Mouse (Mus musculus): ENCODE results near the gene Lipn. TPM values are rescaled to one million over a fixed set of nuclear protein-coding genes. Genes with fewer than 3 reads are reported as not detected.

The Lipn gene
- total RNA-seq (2021): not detected
- long read RNA-seq, experiment 1: 0 reads
- long read RNA-seq, experiment 2: 0 reads

GRCm38 (mm10) chr19:34066779-34067472 lies at the start of gene Lipn:
TSS of gene Lipn (plus strand) at chr19:34067358.
- no peak for DNase-seq (ENCODE audit: low spot score in 2 of 2)

GRCm38 (mm10) chr19:34021440-34022172 lies 45.6 kb upstream of the Lipn start:
- DNase-seq (ENCODE audit: low spot score in 2 of 2): no peak

- DNase-seq (ENCODE audit: low spot score in 2 of 2): no peak
Observed at GRCm38 (mm10) chr19:34022759-34023158, 44.4 kb upstream of the Lipn start.

- DNase-seq (ENCODE audit: low spot score in 2 of 2): no peak
Observed at GRCm38 (mm10) chr19:34039731-34040130, 27.4 kb upstream of the Lipn start.

GRCm38 (mm10) chr19:34043008-34043407 lies 24.1 kb upstream of the Lipn start:
- DNase-seq (ENCODE audit: low spot score in 2 of 2): no peak

DNA sequence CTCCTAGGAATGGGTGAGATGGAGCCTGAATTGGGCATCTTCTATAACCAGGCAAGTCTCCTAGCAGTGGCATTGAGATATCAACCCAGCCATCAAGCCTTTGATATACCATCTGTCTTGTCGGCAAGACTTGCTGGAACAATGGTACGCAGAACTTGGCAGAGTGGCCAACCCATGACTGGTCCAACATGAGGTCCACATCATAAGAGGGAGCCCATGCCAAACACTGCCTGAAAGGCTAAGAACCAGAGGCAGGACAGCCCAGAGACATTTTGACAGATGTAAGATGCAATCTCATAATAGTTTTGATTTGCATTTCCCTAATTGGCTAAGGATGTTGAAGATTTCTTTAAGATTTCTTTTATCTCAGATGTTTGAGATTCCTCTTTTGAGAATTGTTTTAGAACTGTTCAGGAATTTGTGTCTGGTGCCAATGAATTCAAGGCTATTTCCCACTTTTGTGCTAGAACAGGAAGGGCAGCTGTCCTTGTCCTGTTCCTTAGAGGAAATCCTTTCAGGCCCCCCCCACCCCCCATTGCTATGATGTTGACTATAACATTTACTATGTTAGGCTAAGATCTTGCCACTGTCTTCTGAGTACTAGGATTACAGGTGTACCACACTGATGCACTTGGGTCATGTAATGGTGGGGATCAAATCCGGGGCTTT lies 17.7 kb upstream of the Lipn start:
- DNase-seq (ENCODE audit: low spot score in 2 of 2): no peak

DNA sequence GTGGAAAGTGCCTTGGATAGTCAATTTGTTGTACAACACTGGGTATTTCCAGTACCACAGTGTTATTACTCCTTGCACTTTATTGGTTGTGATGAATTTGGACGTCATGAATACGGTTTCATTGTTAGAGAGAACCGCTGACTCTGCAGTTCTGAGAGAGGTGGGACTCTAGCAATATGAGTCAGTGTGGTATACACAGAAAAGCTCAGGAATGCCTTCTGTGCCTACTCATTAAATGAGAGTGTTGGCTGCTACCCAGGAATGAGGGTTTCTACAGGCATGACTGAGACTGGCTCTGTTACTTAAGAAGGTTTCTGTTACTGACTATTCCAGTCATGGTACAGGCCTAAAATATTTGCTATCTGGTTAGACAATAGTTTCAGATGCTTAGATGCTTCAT lies 15.7 kb upstream of the Lipn start:
- DNase-seq (ENCODE audit: low spot score in 2 of 2): no peak

DNA sequence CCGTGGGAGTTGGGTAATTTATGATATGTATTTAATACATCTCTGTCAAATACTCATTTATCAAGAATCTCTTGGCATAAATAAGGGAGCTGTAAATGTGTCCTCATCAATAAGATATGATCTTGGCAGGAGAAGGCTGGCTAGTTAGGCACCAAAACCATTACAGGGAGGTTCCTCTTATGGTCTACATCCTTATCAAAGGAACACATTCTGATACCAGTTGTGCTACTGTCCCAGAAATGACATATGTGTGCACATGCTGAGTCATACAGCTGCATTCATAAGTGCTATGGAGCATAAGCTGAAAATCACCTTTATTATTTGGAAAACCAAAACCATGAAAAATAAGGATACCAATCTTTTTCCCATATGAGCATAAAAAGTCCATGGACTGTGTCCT lies 3.6 kb upstream of the Lipn start:
- no peak for DNase-seq (ENCODE audit: low spot score in 2 of 2)

DNA sequence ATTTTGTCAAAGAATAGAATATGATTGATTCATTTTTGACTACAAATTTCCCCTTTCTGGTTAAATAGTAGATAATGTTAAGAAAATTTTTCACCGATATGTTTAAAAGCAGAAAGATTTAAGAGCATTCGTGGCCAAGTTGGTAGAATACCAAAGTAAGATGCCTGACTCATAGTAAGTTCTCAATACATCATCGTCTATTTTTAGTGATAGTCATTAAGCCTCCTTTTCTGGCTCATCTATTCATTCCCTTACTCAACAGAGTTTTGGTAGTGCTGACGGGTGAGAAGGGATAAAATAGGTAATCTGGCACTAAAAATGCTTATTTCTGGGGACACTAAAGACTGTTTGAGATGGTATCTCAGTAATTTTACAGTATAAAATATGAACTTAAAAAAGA lies 3.1 kb upstream of the Lipn start:
- no peak for DNase-seq (ENCODE audit: low spot score in 2 of 2)

DNA sequence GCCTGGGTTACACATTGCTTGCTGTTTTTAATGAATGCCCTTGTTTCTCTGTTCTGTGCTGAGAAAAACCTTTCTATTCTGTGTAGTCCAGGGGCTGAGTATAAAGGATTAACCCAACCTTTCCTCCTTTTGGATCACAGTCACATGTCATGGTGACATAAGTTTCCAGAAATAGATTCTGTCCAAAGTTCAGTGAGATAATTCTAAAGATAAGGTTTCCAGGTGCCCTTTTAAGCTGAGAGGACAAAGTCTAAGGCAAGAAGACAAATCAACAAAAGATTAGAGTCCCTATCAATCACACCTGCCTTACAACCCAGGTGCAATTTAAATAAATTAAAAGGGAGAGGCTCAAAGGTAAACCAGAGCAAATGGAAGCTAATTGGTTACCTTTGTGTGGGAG lies 7.1 kb downstream of the Lipn start:
- no peak for DNase-seq (ENCODE audit: low spot score in 2 of 2)

DNA sequence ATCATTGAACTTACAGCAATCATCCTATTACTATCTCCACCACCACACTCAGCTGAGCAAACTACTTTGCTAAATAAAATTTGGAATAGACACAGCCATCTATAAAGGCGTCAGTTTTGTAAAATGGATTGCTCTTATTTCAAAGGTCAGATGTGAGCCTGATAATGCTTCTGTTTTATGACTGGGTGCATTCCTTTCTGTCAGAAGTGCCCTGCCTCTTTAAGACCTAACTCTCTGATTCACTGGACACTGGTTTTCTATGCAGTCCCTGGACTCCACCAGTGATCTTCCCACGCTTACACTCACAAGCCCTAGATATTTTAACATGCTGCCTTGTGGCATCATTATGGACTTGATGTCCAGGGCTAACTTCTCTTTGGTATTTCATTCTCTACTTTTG lies 11.0 kb downstream of the Lipn start:
- DNase-seq (ENCODE audit: low spot score in 2 of 2): no peak

DNA sequence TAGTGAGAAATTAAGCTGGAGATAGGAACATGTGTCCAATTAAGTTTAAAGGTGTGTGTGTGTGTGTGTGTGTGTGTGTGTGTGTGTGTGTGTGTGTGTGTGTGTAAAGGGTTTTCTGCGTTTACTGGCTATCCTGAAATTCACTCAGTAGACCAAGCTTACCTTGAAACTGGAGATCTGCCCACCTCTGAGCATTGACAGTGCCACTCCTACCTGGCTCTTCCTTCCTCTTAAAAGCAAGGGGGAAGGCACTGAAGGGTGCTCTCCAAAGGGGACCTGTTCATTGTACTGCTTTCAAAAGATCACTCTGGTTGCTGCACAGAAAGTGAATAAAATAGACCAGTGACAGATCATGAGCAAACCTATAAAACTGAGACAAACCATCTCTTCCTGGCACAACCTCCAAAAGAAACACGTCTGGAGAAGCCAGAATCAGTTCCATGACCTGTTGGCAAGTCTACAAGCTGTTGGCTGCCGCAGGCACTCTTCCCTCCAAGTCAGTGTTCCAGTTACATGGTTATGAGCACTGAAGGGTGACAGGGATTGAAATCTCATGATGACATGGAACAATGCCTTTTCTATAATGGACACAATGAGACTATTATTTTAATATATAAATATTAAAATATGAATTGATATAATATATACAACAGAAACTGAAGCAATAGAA lies 22.0 kb downstream of the Lipn start:
- DNase-seq (ENCODE audit: low spot score in 2 of 2): no peak

GRCm38 (mm10) chr19:34095381-34095780 lies 28.2 kb downstream of the Lipn start:
- no peak for DNase-seq (ENCODE audit: low spot score in 2 of 2)

- DNase-seq (ENCODE audit: low spot score in 2 of 2): no peak
Observed at GRCm38 (mm10) chr19:34096228-34096627, 29.1 kb downstream of the Lipn start.

- no peak for DNase-seq (ENCODE audit: low spot score in 2 of 2)
Observed at GRCm38 (mm10) chr19:34100633-34101032, 33.5 kb downstream of the Lipn start, which contains the start of gene Lipm. TSS of gene Lipm (plus strand) at chr19:34100933.

DNA sequence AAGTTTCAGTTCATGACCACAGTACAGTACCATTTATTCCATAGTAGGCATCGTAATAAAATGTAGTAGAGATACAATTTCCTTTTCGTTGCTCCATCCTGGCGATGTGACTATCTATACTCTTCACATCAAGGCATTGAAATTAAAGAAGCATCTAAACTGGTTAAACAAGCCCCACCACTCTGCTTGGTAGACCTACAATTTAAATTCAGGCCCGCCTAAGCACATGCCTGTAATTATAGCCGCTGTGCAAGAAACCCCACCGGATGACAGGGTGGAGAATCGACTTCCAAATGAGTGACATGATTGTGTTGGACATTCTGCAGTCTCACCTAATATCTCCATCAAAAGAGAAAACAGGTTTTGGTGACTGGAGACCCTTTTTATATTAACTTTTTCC lies 34.7 kb downstream of the Lipn start:
- DNase-seq (ENCODE audit: low spot score in 2 of 2): no peak

DNA sequence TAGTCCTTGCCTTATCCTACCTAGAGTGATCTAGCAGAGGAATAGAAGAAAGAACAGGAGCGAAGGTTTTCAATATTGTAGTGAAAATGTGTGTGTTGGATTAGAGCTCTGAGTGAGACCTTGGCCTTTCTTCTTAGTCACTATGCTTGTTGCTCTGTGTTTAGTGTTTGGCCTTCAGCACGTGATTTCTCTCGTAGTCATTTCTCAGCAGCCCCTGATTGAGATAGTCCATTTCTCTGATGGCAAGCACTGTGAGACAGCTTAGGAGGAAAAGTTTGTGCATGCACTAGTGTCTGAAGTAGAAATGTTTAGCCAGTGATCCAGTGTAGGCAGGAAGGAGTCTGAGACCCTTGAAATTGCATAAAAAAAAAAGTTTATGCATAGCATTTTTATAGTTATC lies 37.7 kb downstream of the Lipn start:
- DNase-seq (ENCODE audit: low spot score in 2 of 2): no peak

GRCm38 (mm10) chr19:34119102-34119501 lies 51.9 kb downstream of the Lipn start:
- DNase-seq (ENCODE audit: low spot score in 2 of 2): no peak

DNA sequence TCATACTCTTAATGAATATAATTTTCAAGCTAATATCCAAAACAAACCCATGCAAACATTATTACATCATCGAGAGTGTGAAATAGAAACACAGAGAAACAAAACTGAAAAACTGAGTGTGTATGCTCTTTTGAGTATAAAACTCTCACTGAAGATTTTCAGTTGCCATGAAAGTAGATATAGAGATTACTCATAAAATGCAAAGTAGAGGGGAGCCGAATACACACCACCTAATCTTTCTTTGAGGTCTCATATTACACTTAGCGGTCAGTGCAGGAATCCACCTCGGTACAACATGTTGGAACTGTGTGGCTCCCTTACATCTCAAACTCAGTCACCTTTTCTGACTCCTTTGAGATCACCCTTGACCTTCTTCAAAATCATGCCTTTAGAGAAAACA lies 52.5 kb downstream of the Lipn start:
- DNase-seq (ENCODE audit: low spot score in 2 of 2): no peak

DNA sequence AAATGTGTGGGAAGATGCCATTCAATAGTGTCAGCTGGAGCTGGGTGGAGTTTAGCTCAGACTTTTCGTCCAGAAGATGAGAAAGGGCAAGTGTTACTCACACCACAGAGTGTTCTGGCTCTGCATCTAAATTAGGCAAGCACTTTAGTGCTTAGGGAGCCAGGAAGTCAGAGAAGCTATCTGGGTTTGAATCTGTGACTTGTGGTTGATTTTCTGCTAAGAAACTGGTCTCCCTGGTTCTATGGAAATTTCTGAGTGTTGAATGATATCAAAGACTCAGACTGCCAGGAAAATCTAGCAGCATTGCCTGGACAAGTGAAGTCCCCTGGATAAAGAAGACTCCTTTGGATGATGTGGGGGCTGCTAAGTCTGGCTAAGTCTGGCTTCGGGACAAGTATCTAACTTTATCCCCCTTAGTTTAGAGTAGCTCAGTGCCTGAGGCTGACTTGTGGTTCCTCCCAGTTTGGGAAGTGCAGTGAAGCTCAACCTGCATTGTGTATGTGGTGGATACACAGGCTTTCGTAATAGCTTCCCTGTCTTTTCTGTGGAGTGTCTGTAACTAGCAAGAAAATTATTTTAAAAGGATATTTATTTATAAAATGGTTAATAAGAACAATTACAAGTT lies 53.1 kb downstream of the Lipn start:
- no peak for DNase-seq (ENCODE audit: low spot score in 2 of 2)
